In genomic region chr14:48626271-48626670, GRCm38 (mm10) we compare ENCODE assay signal across 15 mouse cellular contexts. TPM values are rescaled to one million over a fixed set of nuclear protein-coding genes. Genes with fewer than 3 reads are reported as not detected.
"Had no signal": no experiment of that assay in that cellular context is flagged by ENCODE, and none has a peak within 500 bp of the region (broad histone marks: within the 10 kb centered on the region; RNA-seq: fewer than 3 reads in every experiment).

No protein-coding gene starts in this region.

- DNase-seq: lung, adult 18-20 months; lung, embryonic 14.5 days; lung, postnatal 10 days; lung, postnatal 4 days; midbrain, embryonic 14.5 days; retina, postnatal 1 day; right cerebral cortex, adult 18-20 months; right cerebral cortex, postnatal 25 days; right cerebral cortex, postnatal 4 days; spleen, adult 18-20 months; thymus, adult 18-20 months; thymus, postnatal 14 days; thymus, postnatal 36 days had no signal

RNA-seq across cellular contexts. Expression of gene Otx2, which starts 47.3 kb away (rescaled TPM):
- total RNA-seq: megakaryocyte, adult 5-6 weeks; megakaryocyte-erythroid progenitor cell, adult 5-6 weeks had no signal
